Mouse (Mus musculus) stomach, embryonic 14.5 days (tissue): ENCODE measurements around the gene Gpld1. TPM values are rescaled to one million over a fixed set of nuclear protein-coding genes. Genes with fewer than 3 reads are reported as not detected.
A peak's percentile ranks its signal among the peaks of the same experiment; 100 is the strongest.

Experiments used
- ATAC-seq: fragments of 200-750 bp; cut with Nextera tagmentation; 2 replicates; pipeline ENCODE4 v1.8.0; 2017; ENCODE audit warnings: low read depth, moderate TSS enrichment; ENCODE audit not compliant: insufficient number of reproducible peaks, insufficient read depth, low FRiP score
- H3K27ac ChIP-seq: fragments of 300-500 bp; sonication (generic); 2 replicates; pipeline ENCODE4 v1.5.1; 2014; ENCODE audit warnings: mild to moderate bottlenecking, low read length, moderate library complexity, mixed read lengths
- H3K27me3 ChIP-seq: fragments of 300-500 bp; sonication (generic); 2 replicates; pipeline ENCODE4 v1.6.1; 2014; ENCODE audit warnings: low read length, control low read depth, mixed read lengths; ENCODE audit not compliant: control insufficient read depth, insufficient read depth
- H3K36me3 ChIP-seq: fragments of 300-500 bp; sonication (generic); 2 replicates; pipeline ENCODE4 v1.6.1; 2014; ENCODE audit warnings: mild to moderate bottlenecking, control low read depth, low read length, moderate library complexity, mixed read lengths; ENCODE audit not compliant: control insufficient read depth, insufficient read depth
- H3K4me1 ChIP-seq: fragments of 300-500 bp; sonication (generic); 2 replicates; pipeline ENCODE4 v1.6.1; 2014; ENCODE audit warnings: low read length, control low read depth, mixed read lengths; ENCODE audit not compliant: control insufficient read depth, insufficient read depth
- H3K4me2 ChIP-seq: fragments of 300-500 bp; sonication (generic); replicated peaks from 2 replicates; pipeline ENCODE4 v1.6.1; 2014; ENCODE audit warnings: low read depth, low read length, control low read depth
- H3K4me3 ChIP-seq: fragments of 300-500 bp; sonication (generic); 2 replicates; pipeline ENCODE4 v1.5.1; 2014; ENCODE audit warnings: low read depth, low read length, control low read depth
- H3K9ac ChIP-seq: fragments of 300-500 bp; sonication (generic); replicated peaks from 2 replicates; pipeline ENCODE4 v1.6.1; 2014; ENCODE audit warnings: low read depth, mild to moderate bottlenecking, control low read depth, low read length, moderate library complexity, mixed read lengths
- H3K9me3 ChIP-seq: fragments of 300-500 bp; sonication (generic); 2 replicates; pipeline ENCODE4 v1.6.1; 2016; ENCODE audit warnings: low read depth, low read length, control low read depth; ENCODE audit not compliant: control insufficient read depth
- WGBS: fragments of 180-500 bp; shearing (Covaris S2); extraction: QIAGEN DNeasy Blood & Tissue Kit; methylation state at CpG from one replicate; pipeline ENCODE4 v1.1.7; 2014; 5-methylcytosine and 5-hydroxymethylcytosine counted together
- polyA plus RNA-seq: library from polyadenylated mRNA; unstranded; fragments of >200 nt; fragmentation: Nextera tagmentation; extraction: Ambion mirVana; gene quantifications from 2 replicates; pipeline ENCODE4 v1.2.1, GENCODE M21; 2014

The Gpld1 gene
- polyA plus RNA-seq, 1 experiment from 2014 or later: 3.9 TPM

DNA sequence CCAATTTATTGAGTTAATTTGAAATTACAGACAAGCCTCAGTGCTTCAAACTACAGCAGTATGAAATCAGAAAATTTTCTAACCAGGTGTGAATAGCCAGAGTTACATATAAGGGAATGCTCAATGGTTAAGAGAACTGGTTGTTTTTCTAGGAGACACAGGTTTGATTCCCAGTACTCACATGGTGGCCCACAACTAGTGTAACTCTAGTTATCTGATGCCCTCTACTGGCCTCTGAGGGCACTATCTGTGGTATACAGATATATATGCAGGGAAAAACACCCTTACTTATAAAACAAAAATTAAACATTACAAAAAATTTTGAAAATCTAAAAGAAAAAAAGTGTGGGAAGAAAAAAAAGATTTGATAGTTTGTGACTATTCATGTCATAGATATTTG, 60.0 kb downstream of the Gpld1 start:
- no peak overlapping the region for H3K4me2 ChIP-seq
- no peaks in the 10 kb centered on the region for H3K9me3 ChIP-seq
- no peak overlapping the region for H3K9ac ChIP-seq
- no peak overlapping the region for H3K4me3 ChIP-seq
- H3K4me1 ChIP-seq: no peaks in the 10 kb centered on the region
- no peak overlapping the region for H3K27ac ChIP-seq
- ATAC-seq: no peak
- H3K27me3 ChIP-seq: no peaks in the 10 kb centered on the region
- peaks cover 42% of the 10 kb centered on the region for H3K36me3 ChIP-seq

GRCm38 (mm10) chr13:25007115-25007514, 64.2 kb downstream of the Gpld1 start:
- H3K27ac ChIP-seq: no peak overlapping the region
- no peak overlapping the region for H3K9ac ChIP-seq
- H3K9me3 ChIP-seq: no peaks in the 10 kb centered on the region
- 88% methylated on average over 6 of the region's 8 CpGs for WGBS
- no peak for ATAC-seq
- peaks cover 15% of the 10 kb centered on the region for H3K36me3 ChIP-seq
- H3K27me3 ChIP-seq: no peaks in the 10 kb centered on the region
- H3K4me3 ChIP-seq: no peak overlapping the region
- no peaks in the 10 kb centered on the region for H3K4me1 ChIP-seq
- no peak overlapping the region for H3K4me2 ChIP-seq

- Histone ChIP-seq H3K27me3 (no peaks in the 10 kb centered on the region), H3K9ac (no peak overlapping the region), H3K36me3 (no peaks in the 10 kb centered on the region; the same call in 1 of the 2 replicates), H3K9me3 (no peaks in the 10 kb centered on the region), H3K27ac (no peak overlapping the region), H3K4me2 (no peak overlapping the region), H3K4me3 (no peak overlapping the region), H3K4me1 (no peaks in the 10 kb centered on the region)
- WGBS: 85% methylated on average over 9 of the region's 9 CpGs
- ATAC-seq: no peak
Measured at GRCm38 (mm10) chr13:25018316-25018715, 75.4 kb downstream of the Gpld1 start.

DNA sequence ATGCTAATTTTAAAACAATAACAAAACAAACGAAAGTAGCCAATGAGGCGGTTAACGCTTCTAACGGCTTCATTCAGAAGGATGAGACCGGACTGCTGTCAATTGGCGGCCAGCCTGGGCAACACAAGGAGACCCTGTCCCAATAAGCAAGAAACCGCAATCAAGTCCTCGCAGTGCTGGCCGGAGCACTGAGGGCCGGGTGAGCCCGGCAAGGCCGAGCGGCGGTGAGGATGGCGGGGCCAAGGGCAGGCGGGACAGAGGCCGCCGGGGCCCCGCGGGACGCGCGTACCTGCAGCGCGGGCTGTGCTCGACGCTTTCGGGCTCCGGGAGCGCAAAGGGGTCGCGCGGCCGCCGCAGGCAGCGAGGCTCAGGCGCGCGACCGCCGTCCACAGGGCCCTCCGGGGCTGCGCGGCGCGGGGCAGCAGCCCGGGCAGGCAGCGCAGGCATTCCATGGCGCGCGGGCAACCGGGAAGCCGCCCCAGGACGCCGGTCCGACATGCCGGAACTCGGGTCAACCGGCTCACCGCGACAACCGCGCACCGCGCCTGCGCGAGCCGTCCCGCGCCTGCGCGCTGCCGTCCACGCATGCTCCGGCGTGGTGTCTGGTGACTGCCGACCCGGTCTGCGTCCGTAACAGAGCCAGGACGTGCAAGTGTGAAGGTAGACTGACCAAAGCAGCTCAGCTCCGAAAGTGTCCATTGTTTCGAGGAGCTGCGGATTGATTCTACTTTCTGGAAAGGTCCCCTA, 77.0 kb downstream of the Gpld1 start, which contains the start of gene Mrs2:
Mrs2 (minus strand) TSS at position 587 of the 747 bp plus-strand sequence.
- peak within 1 kb of the TSS; percentile 86 for H3K4me3 ChIP-seq
- under 1% methylated on average over 80 of the region's 84 CpGs for WGBS
- peak; percentile 92 for ATAC-seq
- peak within 1 kb of the TSS; percentile 67 for H3K27ac ChIP-seq
- H3K4me2 ChIP-seq: peak within 1 kb of the TSS; percentile 81
- no peaks in the 10 kb centered on the region for H3K4me1 ChIP-seq
- H3K9ac ChIP-seq: peak within 1 kb of the TSS; percentile 80
- no peaks in the 10 kb centered on the region for H3K9me3 ChIP-seq
- no peaks in the 10 kb centered on the region; the same call in 1 of the 2 replicates for H3K36me3 ChIP-seq
- H3K27me3 ChIP-seq: no peaks in the 10 kb centered on the region

GRCm38 (mm10) chr13:25020540-25020892, 77.6 kb downstream of the Gpld1 start:
- Histone ChIP-seq H3K27me3 (no peaks in the 10 kb centered on the region), H3K4me2 (peak overlapping the region; percentile 81), H3K4me3 (peak overlapping the region; percentile 86), H3K9me3 (no peaks in the 10 kb centered on the region), H3K9ac (no peak overlapping the region), H3K4me1 (no peaks in the 10 kb centered on the region), H3K27ac (no peak overlapping the region), H3K36me3 (no peaks in the 10 kb centered on the region; the same call in 1 of the 2 replicates)
- 34% methylated on average over 4 of the region's 4 CpGs for WGBS
- no peak for ATAC-seq

DNA sequence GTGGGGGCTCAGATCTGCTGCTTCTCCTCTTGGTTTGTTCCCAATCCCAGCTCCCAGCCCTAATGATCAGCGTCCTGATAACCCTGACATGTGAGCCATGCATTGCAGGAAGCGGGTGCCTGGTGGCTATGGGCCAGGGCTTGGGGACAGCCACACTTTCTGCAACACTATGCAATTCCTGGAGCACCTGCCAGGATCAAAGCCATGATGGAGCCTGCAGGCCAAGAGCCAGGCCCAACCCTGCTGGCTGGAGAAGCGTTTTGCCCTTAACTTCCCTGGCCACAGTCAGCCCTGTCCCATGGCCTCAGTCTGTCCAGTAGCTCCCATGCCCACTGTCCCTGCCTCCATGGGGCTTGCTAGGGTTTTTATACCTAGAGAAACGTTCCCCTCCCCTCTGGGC, 79.4 kb downstream of the Gpld1 start:
- no peaks in the 10 kb centered on the region for H3K27me3 ChIP-seq
- no peak overlapping the region for H3K4me2 ChIP-seq
- H3K9me3 ChIP-seq: no peaks in the 10 kb centered on the region
- no peak overlapping the region for H3K27ac ChIP-seq
- ATAC-seq: no peak
- no peaks in the 10 kb centered on the region for H3K4me1 ChIP-seq
- H3K4me3 ChIP-seq: no peak overlapping the region
- H3K36me3 ChIP-seq: no peaks in the 10 kb centered on the region
- 72% methylated on average over 4 of the region's 4 CpGs for WGBS
- no peak overlapping the region for H3K9ac ChIP-seq

DNA sequence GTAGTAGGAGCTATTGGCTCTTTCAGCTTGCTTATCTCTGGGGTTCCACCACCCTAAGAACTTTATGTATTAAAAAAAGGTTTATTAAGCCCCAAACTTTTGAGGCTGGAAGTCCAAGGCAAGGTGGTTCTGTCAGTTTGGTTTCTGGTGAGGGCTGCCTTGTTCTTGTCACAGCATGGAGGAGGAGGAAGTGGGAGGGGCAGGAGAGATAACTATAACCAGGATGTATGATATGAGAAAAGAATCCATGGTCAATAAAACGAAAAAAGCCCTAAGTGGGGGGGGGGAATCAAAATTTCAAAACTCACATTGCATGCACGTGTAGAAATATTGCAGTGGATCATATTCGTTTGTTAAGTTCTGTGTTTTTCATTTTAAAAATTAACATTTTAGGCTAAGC, 80.2 kb downstream of the Gpld1 start:
- Histone ChIP-seq H3K27me3 (no peaks in the 10 kb centered on the region), H3K36me3 (no peaks in the 10 kb centered on the region), H3K9ac (no peak overlapping the region), H3K4me1 (no peaks in the 10 kb centered on the region), H3K27ac (no peak overlapping the region), H3K4me3 (no peak overlapping the region), H3K9me3 (no peaks in the 10 kb centered on the region), H3K4me2 (no peak overlapping the region)
- no peak for ATAC-seq
- WGBS: 80% methylated on average over 3 of the region's 3 CpGs

- Histone ChIP-seq H3K27ac (no peak overlapping the region), H3K9ac (no peak overlapping the region), H3K9me3 (no peaks in the 10 kb centered on the region), H3K4me3 (no peak overlapping the region), H3K4me2 (no peak overlapping the region), H3K36me3 (no peaks in the 10 kb centered on the region), H3K27me3 (no peaks in the 10 kb centered on the region), H3K4me1 (no peaks in the 10 kb centered on the region)
- ATAC-seq: no peak
- WGBS: 37% methylated on average over 2 of the region's 2 CpGs
Measured at GRCm38 (mm10) chr13:25024655-25025054, 81.7 kb downstream of the Gpld1 start.
